Mouse (Mus musculus): ENCODE data around the gene Cfap73.

DNA sequence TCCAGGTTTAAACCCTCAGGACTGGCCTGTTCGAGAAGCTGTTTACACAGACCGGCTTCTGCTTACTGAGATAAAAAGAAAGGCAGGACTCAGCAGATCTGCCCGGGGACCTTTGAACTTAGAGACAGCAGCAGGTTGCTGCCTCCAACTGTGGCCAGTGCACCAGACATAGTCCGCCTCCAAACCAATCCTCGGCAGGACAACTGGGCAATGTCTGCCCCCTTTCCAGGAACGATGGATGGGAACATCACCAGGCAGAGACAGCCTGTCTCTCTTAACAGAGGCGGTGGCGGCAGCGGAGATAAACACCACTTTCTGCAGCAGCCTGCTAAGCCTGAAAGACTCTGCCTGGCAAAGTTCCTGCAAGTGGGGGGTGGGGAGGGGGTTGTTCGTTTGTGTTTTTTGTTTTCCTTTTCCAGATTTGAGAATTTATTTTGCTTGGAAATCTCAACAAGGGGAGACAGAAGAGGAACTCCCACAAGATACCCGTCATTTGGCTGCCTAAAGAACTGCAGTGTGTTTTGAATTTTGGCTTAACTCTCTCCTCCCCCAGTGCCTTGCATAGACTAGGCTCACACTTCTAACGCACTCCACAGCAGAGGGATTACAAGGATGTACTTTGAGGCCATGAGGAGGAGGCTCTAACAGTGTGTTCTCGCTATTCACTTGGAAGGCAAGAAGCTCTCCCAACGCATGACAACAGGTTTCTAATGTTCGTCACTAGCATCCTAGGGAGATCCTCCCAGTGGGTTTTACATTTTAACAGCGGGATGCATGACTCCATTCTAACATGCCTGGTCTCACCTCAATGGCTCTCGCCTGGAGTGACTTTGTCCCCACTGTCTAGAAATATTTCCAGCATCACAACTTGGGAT lies 47.1 kb downstream of the Cfap73 start:
- no peak for TF ChIP-seq CTCF (IDR thresholded peaks at IDR 0.05; ENCODE audit: low read depth)
- no peak for TF ChIP-seq EP300 (IDR thresholded peaks at IDR 0.05; ENCODE audit: low read depth)
